Mouse (Mus musculus) kidney, postnatal 0 days (tissue): Measurements from ENCODE around the gene Wdr4. TPM values are rescaled to one million over a fixed set of nuclear protein-coding genes. Genes with fewer than 3 reads are reported as not detected.

Experiments used
- ATAC-seq: fragments of 200-750 bp; cut with Nextera tagmentation; replicated peaks from 2 replicates; pipeline ENCODE4 v1.8.0; 2017; ENCODE audit warnings: low read depth, moderate number of reproducible peaks, moderate TSS enrichment, moderate library complexity; ENCODE audit not compliant: low FRiP score
- DNase-seq: peaks from one replicate; pipeline ENCODE4 v3.0.0-alpha.2; 2016; ENCODE audit warnings: low spot score
- H3K27ac ChIP-seq: fragments of 300-500 bp; sonication (generic); 2 replicates; pipeline ENCODE4 v1.5.1; 2014; ENCODE audit warnings: mild to moderate bottlenecking
- H3K27me3 ChIP-seq: fragments of 300-500 bp; sonication (generic); 2 replicates; pipeline ENCODE4 v1.6.1; 2014; ENCODE audit warnings: low read length, mixed read lengths; ENCODE audit not compliant: insufficient read depth
- H3K36me3 ChIP-seq: fragments of 300-500 bp; sonication (generic); 2 replicates; pipeline ENCODE4 v1.6.1; 2014; ENCODE audit warnings: low read length, mixed read lengths; ENCODE audit not compliant: insufficient read depth
- H3K4me1 ChIP-seq: fragments of 300-500 bp; sonication (generic); replicated peaks from 2 replicates; pipeline ENCODE4 v1.6.1; 2014; ENCODE audit warnings: antibody characterized with exemption, low read length, mixed read lengths; ENCODE audit not compliant: insufficient read depth
- H3K4me2 ChIP-seq: fragments of 300-500 bp; sonication (generic); 2 replicates; pipeline ENCODE4 v1.6.1; 2014; ENCODE audit warnings: mild to moderate bottlenecking, low read length, moderate library complexity, mixed read lengths
- H3K4me3 ChIP-seq: fragments of 300-500 bp; sonication (generic); replicated peaks from 2 replicates; pipeline ENCODE4 v1.5.1; 2014; ENCODE audit warnings: low read depth, low read length
- H3K9ac ChIP-seq: fragments of 300-500 bp; sonication (generic); 2 replicates; pipeline ENCODE4 v1.6.1; 2014; ENCODE audit warnings: low read depth, low read length
- H3K9me3 ChIP-seq: fragments of 300-500 bp; sonication (generic); replicated peaks from 2 replicates; pipeline ENCODE4 v1.6.1; 2016; ENCODE audit warnings: low read length, inconsistent platforms, mixed read lengths
- CTCF ChIP-seq: IDR thresholded peaks from 2 replicates; pipeline ENCODE4 v1.5.1; 2016; ENCODE audit warnings: antibody characterized with exemption, low read depth, mild to moderate bottlenecking, moderate library complexity
- WGBS: fragments of 180-500 bp; shearing (Covaris S2); extraction: QIAGEN DNeasy Blood & Tissue Kit; methylation state at CpG from one replicate; pipeline ENCODE4 v1.1.7; 2014; 5-methylcytosine and 5-hydroxymethylcytosine counted together
- polyA plus RNA-seq: library from polyadenylated mRNA; unstranded; fragments of >200 nt; fragmentation: Nextera tagmentation; extraction: Ambion mirVana; gene quantifications from 2 replicates; pipeline ENCODE4 v1.2.1, GENCODE M21; 2015

The Wdr4 gene
- polyA plus RNA-seq, 1 experiment from 2014 or later = 25.9 TPM

DNA sequence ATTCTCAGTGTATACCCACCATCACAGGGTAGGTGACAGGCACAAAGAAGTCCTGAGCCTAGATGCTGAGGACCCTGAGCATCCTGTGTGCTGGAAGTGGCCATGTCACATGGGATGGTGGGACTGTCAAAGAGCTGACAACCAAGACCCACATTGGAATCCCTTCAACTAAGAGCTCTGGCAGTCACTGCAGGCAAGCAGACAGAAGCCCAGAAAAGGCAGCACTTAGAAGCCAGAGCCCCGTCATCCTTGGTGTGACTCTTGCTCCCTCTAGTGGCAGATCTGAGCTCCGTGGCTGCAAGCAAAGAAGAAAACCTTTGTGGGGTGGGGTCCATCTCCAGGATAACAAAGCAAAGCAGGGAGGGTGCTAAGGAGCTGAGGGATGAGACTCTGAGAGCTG is 27.4 kb downstream of the Wdr4 start:
- Histone ChIP-seq H3K4me3 (no peak overlapping the region), H3K27ac (no peak overlapping the region), H3K27me3 (no peaks in the 10 kb centered on the region), H3K4me2 (no peak overlapping the region), H3K9ac (no peak overlapping the region), H3K4me1 (no peaks in the 10 kb centered on the region), H3K9me3 (no peaks in the 10 kb centered on the region), H3K36me3 (peaks cover 22% of the 10 kb centered on the region)
- ATAC-seq (no peak), DNase-seq (peak; percentile 94)
- TF ChIP-seq CTCF = peak; percentile 99
- WGBS = 0% methylated on average over 2 of the region's 2 CpGs

DNA sequence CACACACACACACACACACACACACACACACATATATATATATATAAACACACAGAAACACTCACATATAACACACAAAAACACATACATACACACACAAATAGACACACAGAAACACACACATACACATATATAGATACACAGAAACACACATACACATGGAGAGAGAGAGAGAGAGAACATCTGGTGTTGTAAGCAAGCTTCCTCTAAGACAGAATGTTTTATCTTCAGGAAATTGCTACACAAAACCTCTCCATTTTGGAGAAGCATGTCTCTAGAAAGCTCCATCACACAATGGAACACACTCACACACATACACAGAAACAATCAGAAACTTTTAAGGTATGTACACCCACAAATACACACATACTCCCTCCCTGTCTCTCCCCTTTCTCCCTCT is 28.4 kb downstream of the Wdr4 start:
- peaks cover 15% of the 10 kb centered on the region for H3K36me3 ChIP-seq
- no peaks in the 10 kb centered on the region for H3K4me1 ChIP-seq
- DNase-seq = no peak
- H3K27me3 ChIP-seq = no peaks in the 10 kb centered on the region
- H3K9me3 ChIP-seq = no peaks in the 10 kb centered on the region
- no peak overlapping the region for H3K4me3 ChIP-seq
- no peak overlapping the region for H3K27ac ChIP-seq
- ATAC-seq = no peak
- no peak overlapping the region for H3K9ac ChIP-seq
- H3K4me2 ChIP-seq = no peak overlapping the region
- TF ChIP-seq CTCF = no peak

DNA sequence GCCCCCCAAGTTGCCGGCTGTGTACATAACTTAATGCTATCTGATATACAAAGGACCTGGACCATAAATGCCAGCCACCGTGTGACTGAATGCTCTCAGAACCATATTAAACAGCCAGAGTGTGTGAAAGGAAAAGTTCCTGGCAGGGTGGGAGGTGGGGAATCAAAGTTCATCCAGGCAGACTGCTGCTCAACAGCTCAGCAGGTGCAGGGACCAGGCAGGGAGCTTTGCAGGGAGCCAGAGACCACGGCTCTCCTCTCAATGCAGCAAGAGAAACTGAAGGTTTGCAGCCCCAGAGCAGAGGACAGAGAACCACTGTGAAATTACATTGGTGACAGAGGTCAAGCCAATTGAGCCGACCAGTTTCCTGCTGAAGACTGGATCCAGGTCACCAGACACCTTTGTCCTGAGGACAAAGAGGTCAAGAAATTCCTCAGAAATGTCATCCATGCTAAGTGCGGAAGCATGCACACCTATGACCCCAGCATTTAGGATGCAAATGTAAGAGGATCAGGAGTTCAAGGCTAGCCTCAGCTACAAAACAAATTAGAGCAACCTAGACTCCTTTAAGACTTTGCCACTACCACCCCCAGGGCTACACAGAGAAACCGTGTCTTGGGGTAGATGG is 32.2 kb downstream of the Wdr4 start:
- 0 out of 2 replicates have a peak, but pooled peaks have one; percentile 53 for ATAC-seq
- no peak overlapping the region for H3K9ac ChIP-seq

DNA sequence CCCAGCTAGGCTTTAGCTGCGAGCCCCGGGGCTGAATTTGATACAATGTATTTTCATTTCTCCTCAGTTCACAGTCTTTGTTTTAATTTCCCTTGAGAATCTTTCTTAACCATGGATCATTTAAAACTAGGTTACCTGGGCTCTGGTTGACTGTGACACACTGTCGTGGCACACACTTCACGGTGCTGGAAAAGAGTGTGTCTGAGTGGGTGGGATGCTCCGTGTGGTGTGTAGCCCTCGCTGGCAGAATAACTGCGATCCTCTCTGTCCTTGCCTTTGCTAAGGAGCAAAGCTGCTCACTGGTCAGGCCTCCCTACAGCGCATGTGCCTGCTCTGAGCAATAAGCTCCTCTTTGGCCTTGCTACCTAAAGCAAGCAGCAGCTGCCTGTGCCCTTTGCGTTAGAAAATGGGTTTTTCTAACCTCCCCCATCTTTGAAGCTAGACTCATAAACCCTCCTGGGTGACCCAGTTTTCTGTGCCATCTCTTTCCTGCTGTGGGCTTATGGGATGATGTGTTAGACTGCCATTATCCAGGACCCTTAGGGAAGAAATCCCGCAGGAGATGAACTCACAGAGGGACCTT is 33.1 kb downstream of the Wdr4 start:
- ATAC-seq = no peak
- Histone ChIP-seq H3K4me3 (no peak overlapping the region), H3K27ac (peak overlapping the region; percentile 66), H3K4me2 (no peak overlapping the region), H3K9ac (no peak overlapping the region), H3K9me3 (no peaks in the 10 kb centered on the region), H3K4me1 (no peaks in the 10 kb centered on the region), H3K27me3 (no peaks in the 10 kb centered on the region), H3K36me3 (no peaks in the 10 kb centered on the region)
- TF ChIP-seq CTCF = no peak
- no peak for DNase-seq
- 67% methylated on average over 10 of the region's 10 CpGs for WGBS

More for the DNA sequence above, 32.2 kb downstream of the Wdr4 start:
- H3K4me2 ChIP-seq = no peak overlapping the region
- TF ChIP-seq CTCF = no peak
- no peaks in the 10 kb centered on the region for H3K36me3 ChIP-seq
- no peaks in the 10 kb centered on the region for H3K9me3 ChIP-seq
- peak overlapping the region; percentile 66 for H3K27ac ChIP-seq
- WGBS = 22% methylated on average over 6 of the region's 6 CpGs
- H3K4me3 ChIP-seq = no peak overlapping the region
- H3K27me3 ChIP-seq = no peaks in the 10 kb centered on the region
- no peaks in the 10 kb centered on the region for H3K4me1 ChIP-seq
- DNase-seq = no peak

DNA sequence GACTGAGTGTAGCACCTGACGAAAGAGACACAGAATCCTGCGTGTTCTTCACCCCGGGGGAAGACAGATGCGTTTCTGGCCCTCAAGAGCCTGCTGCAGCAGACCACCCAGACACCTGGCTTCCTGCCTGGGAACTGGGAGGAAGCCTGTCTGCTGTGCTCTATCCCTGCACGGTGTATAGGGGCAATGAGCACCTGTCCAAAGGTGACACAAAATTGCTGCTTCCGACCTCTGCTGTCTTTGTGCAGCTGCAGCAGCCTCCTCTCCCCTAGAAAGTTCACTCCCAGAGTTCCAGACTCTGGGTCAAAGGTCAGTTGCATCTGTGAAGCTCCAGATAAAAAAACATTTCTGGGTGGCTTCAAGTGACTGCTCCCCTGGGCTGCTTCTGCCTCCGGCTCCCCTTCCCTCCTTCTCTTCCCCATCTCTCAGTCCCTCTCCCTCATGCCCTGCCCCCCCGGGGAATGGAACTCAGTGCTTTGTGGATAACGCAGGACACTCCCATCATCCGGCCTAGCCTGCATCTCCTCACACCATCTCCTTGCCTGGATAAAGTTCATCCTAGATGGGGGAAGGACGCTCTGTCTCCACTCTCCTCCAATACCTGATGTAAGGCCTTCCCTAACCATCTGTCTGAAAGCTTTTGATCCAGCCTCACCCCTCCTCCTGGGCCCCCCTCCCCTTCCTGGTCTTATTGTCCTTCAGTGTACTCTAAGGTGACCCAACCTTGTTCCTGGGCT is 40.5 kb downstream of the Wdr4 start:
- WGBS = 51% methylated on average over 11 of the region's 11 CpGs
- Histone ChIP-seq H3K4me2 (no peak overlapping the region), H3K9ac (no peak overlapping the region), H3K4me3 (no peak overlapping the region), H3K27ac (no peak overlapping the region), H3K27me3 (no peaks in the 10 kb centered on the region), H3K36me3 (0 out of 2 replicates have a peak, but pooled peaks cover 4% of the 10 kb centered on the region), H3K4me1 (no peaks in the 10 kb centered on the region), H3K9me3 (no peaks in the 10 kb centered on the region)
- ATAC-seq (no peak), DNase-seq (no peak)
- TF ChIP-seq CTCF = no peak

DNA sequence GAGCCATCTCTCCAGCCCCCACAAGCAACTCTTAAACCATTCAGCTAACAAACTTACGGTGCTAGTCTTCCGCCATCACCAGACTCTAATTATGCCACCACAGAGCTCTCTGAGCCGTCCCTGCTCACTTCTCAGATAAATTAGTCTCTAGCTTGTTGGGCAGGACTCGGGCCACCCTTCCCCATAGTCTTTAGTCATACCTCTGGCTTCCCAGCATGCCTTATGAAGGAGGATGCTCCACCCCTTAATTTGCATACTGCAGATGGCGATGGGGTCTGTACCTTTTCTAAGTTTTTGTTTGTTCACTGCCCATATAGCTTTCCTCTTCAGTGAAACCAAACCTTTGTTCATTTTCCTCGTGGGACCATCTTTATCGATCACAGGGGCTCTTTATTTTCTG is 41.2 kb downstream of the Wdr4 start:
- WGBS = 79% methylated on average over 7 of the region's 7 CpGs
- no peak for ATAC-seq

More for the DNA sequence above, 41.2 kb downstream of the Wdr4 start:
- no peak for DNase-seq
- no peaks in the 10 kb centered on the region for H3K4me1 ChIP-seq
- H3K4me2 ChIP-seq = no peak overlapping the region
- H3K36me3 ChIP-seq = 0 out of 2 replicates have a peak, but pooled peaks cover 4% of the 10 kb centered on the region
- H3K27ac ChIP-seq = no peak overlapping the region
- no peaks in the 10 kb centered on the region for H3K9me3 ChIP-seq
- H3K4me3 ChIP-seq = no peak overlapping the region
- no peak for TF ChIP-seq CTCF
- no peaks in the 10 kb centered on the region for H3K27me3 ChIP-seq
- no peak overlapping the region for H3K9ac ChIP-seq
